Mouse (Mus musculus) lung, postnatal 10 days (tissue): ENCODE measurements around the gene Plac1.

ENCODE experiments used
- DNase-seq: peaks from one replicate; pipeline ENCODE4 v3.0.0; 2021

Plac1 gene

GRCm38 (mm10) chrX:53196392-53196791, 43.5 kb downstream of the Plac1 start:
- DNase-seq = no peak

DNA sequence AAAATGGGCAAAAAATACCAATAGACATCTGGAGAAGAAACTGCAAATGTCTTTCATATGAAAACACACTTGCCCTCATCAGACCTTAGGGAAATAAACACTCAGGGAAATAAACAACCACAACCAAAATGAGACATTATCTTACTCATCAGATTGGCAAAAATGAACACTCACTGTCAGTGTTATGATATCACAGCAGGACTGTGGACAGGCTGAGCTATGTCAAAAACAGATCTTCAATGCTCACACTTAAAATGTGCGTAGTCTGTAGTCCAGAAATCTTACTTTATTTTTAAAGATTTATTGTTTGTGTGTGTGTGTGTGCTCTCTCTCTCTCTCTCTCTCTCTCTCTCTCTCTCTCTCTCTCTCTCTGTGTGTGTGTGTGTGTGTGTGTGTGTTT, 51.2 kb downstream of the Plac1 start:
- peak; percentile 12 for DNase-seq

- no peak for DNase-seq
Measured at GRCm38 (mm10) chrX:53179801-53180200, 60.1 kb downstream of the Plac1 start.

DNA sequence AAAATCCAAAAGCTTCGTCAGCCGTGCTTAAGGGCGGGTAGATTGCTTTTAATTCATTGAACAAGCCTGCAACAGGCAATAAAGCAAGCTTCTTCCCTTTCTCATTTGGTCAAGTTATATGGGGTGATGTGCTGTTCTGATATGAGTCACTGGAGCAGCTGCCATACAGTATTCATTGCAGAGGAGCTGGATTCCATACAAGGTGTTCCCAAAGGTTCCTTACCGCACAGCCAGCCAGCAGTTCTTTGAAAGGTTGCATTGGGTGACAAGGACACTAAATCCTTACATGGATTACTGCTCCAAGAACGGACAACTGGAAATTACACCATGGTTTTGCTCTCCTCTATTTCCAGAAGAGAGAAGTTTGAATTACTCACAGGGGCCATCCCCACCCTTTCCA, 63.6 kb downstream of the Plac1 start:
- no peak for DNase-seq

DNA sequence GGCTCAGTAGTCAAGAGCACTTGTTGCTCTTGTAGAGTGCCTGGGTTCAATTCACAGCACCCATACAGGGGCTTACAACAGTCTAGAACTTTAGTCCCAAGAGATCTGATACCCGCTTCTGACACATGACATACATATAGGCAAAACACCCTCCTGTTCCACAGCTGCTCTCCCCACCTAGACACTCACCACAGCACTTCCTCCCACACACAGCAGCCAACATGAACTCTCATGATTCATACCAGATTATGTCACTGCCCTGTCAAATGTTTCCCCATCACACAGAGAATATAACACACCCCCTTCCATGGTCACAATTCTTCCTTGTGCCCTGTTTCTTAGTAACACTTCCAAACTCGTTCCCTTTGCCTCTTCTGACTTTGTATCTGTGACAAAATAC, 71.3 kb downstream of the Plac1 start:
- DNase-seq = no peak

DNA sequence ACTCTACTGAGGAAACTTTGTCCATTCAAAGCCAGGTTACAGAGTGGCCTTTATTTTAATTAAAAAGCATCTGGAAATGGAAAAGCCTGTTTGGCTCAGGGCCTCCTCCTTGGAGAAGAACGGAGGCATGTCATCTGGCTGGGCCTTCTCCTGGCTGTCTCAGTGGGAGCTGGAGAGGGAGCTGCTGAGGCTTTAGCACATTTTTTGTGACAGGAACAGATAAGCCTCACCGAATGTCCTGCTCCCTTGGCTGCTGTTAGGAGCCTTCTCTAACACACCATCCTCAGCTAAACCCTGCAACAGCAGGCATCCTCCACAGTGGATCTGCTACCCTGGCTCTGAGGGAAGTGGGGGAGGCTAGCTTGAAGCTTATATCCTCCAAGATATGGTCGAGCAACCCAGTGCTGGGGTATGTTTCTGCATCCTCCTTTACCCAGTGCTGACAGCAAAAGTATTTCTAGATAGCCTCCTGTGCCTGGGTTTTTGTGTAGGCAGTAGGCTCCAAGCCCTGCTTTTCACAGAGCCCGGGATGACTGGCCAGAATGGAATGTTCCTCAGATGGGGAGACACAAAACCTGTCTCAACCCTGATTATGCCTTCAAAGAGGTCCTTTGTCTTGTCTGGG, 72.9 kb downstream of the Plac1 start:
- peak; percentile 35 for DNase-seq

- DNase-seq = peak; percentile 30
Measured at GRCm38 (mm10) chrX:53166251-53166900, 73.5 kb downstream of the Plac1 start.

GRCm38 (mm10) chrX:53162589-53162988, 77.3 kb downstream of the Plac1 start:
- DNase-seq = no peak

- peak; percentile 61 for DNase-seq
Measured at GRCm38 (mm10) chrX:53161583-53161982, 78.3 kb downstream of the Plac1 start.

DNA sequence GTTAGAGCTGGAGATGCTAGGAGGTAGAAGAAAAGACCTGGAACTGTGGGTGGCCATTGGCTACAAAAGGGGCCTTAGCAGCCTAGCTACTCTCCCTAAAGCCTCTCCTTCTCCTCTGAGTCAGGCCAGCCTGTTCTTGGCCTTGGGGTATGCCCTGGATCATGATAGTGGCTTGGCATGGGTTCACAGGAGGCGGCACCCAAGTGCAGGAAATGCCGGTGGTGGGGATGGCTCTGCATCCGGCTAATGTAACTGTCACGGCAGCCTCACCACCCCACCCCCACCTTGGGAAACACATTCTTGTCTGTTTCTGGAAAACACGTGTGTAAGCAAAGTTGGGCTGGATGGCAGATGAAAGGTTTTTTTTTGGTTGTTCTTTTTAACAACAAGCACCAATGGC, 78.8 kb downstream of the Plac1 start:
- DNase-seq = peak; percentile 86

DNA sequence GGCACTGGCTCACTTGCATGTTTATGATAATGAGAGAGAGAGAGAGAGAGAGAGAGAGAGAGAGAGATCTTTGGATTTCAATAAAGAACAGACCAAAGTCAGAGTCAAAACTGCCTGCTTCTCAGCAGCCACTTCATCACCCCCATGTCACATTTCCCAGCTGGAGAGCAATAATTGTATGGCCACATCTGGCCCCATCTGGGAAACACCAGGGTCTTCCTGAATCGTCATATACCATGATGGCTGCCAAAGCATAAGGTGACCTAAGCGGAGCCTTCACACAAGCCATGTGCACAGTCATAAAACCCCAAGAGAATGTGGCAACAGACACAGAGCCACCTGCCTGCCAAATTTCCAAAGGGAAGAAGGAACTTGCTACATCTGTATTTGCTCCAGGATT, 91.9 kb downstream of the Plac1 start:
- DNase-seq = no peak

DNA sequence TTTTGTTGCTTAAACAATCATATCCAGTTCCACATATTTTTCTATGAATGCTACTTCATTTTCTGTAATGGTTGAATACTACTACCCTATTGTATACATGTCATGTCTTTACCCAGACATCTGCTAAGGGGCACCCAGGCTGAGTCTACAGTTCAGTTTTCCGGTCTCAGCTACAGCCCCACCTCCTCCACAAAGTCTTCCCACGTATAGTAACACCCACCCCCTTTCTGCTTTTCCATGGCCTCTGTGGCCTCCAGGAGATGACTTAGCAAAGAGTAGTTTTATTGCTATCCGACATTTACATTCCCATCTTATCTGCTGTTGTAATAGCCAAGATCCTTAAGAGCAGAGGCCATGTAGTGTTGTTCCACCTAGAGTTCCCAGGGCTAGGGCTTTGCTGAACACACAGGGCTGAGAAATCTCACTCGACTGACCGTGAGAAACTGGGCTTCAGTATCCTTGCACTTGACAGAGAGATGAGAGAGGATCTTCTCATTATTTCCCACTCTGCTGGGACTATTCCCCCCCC, 93.5 kb downstream of the Plac1 start:
- no peak for DNase-seq

DNA sequence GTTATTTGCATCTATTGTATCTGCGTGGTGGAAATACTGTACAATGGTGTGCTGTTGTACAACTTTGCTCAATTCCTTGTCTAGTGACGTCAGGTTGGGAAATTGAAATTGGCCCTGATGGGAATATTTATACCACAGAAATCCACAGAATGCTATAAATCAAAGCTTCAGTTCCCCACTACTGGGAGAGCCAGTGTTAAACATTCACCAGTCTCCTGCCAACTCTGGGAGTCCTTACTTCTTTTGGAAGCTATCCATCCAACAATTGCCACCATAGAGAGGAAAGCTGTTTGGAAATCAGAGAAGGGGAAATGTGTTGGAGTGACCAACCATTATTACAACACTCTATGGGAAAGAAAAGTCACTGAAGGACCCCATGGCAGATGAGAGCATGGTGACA, 100.3 kb downstream of the Plac1 start:
- DNase-seq = no peak

DNA sequence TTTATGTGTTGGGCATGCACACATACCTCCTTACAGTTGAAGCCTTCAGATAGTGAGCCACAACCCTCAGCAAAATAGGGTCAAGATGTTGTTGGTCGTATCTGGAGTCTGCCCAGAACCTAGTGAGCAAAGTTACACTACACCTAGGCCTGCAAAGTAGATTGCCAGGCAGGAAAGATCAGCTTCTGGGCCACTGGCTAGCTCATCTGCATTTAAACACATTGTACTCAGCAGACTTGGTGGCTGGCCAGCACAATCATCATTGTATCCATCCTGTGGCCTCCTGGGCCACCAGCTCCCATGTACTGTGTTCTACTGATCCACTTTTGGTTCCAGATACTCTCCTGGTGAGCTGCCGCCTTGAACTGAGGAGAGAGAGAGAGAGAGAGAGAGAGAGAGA, 102.8 kb downstream of the Plac1 start:
- DNase-seq = no peak

DNA sequence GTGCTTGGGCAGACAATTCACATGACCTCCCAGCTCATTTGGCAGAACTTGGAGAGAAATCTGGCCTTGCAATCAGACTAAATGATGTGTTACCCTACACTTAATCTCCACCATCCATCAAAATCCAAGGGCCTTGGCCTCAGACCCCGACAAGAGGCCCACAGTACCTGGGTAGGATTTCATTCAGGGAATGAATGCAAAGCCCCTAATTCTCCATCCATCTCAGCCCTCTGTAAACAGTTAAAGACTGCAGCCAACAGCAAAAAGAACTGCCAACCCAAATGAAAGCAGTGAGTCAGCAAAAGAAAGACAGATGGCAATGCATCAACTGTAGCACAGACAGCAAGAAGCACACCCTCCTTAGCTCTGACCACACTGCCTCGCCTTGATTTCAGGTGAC, 110.4 kb downstream of the Plac1 start:
- peak; percentile 8 for DNase-seq

DNA sequence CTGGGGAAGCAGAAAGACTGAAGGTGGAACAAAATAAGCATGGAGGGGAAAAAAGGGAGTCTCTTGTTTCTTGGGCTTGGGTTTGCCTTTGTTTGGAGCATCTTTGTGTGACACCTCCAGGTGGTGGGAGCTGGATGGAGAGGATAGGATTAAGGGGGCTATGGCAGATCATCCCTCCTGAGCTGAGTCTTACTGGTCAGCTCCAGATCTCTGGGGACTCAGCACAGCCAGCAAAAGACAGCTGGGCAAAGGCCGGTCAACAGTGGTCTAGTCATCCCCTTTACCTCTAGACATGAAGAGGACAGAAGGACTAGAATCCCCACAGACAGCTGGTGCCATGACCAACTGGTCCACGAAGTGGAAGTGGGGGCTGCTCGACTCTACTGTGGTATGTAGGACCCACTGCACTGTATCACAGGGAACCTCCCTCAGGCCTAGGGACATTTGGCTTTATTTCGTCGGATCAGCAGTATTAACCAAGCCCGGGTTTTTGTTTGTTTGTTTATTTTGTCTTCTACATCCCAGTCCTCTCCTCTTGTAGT, 113.3 kb downstream of the Plac1 start:
- DNase-seq = no peak

DNA sequence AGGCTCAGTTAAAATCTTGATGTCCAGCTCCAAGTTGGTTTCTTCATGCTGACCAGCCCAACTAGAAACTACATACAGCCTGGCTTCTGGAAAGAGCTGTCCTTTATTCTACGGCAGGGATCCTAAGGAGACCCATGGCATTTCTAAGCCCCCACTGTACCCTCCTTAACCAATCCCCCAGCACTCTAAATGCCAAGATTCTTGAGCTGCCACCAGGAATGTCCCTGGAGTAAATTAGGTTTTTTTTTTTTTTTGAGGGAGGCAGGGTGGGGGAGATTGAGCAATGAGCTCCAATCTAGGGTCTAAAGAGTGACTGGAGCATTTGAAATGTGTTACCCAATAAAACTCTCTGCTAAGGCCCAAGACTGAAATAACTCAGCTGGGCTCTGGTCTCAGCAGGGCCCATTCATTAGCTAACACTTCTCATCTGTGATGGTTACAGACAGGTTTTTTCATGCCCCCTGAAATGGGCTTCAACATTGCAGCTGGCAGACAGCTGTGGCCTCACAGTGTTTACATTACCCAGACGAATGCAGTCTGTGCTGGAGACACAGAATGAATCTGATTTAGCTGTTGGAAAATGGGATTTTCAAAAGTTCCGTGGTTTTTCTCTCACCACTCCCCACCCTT, 114.0 kb downstream of the Plac1 start:
- DNase-seq = peak; percentile 40

GRCm38 (mm10) chrX:53123562-53123961, 116.3 kb downstream of the Plac1 start:
- no peak for DNase-seq

DNA sequence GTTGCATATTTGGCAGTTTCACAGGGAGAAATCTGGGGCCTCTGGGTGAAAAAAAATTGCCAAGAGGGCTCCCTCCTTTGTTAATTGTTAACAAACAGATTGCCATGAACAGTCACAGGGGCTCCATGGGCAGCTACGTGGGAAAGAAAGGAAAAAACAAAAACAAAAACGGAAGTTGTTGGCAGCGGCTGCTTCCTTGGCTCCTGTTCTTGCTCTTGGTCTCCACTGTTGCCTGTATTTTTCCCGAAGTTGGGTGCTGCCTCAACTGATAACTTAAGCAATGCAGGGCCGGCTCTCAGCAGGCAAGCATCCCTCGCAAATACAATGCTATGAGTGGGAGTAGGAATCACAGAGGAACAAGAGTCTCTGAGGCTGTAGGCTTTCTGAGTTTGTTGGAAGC, 121.3 kb downstream of the Plac1 start:
- no peak for DNase-seq

DNA sequence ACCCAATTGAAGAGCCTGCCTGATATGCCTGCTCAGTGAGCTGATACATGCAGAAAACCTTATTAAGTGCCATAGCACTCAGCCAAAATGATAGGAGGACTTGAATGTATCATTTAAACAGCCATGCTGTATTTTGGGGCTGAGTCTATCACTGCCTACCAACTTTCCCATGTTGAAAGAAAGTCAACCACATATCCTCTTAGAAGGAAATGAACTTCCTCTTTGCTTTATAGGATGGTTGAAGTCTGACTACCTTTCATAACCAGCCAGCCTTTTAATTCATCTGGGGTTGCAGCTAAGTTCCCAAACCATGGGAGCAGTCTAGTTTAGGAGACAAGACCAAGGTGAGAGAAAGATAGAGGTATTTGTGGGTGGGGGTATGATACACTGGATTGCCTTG, 121.9 kb downstream of the Plac1 start:
- DNase-seq = no peak

DNA sequence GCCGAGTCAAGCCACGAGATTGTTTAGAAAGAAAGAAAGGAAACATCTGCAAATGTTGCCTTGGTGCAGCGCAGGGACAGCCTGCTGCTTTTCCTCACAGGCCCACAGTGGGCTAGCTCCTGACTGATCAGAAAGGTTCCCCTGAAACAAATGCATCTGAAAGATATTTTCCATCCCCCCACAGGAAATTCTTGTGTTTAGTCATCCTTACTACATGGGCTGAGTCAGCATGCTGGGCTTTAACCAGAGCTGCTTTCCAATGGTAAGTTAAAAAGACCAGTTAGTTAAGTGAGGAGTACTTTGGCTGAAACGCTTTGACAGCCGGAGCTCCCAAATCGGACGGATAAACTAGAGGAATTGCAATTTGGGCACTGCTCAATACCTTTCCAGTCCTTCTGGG, 124.9 kb downstream of the Plac1 start:
- no peak for DNase-seq

DNA sequence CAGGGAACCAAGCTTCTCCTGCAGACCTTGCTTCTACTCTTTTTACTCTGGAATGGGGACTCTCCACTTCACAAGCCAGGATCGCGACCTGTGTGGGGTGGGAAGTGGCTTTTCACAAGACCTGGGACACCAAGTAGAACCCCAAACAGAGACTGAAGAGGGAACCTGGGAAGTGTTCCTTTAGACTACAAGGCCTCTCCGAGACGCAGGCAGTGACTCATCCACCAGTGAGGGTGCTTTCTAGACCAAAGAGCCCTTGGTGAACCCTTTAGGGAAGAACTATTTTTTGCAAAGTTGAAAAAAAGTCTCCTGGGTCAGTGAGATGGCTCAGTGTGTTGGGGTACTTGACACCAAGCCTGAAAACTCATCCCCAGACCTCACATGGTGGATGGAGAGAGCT, 129.8 kb downstream of the Plac1 start:
- DNase-seq = no peak

- DNase-seq = no peak
Measured at GRCm38 (mm10) chrX:53107127-53107526, 132.8 kb downstream of the Plac1 start.

- DNase-seq = no peak
Measured at GRCm38 (mm10) chrX:53101165-53101564, 138.7 kb downstream of the Plac1 start.
